Mouse (Mus musculus): ENCODE measurements around the gene Tulp3.
A peak's percentile ranks its signal among the peaks of the same experiment; 100 is the strongest.

The Tulp3 gene

GRCm38 (mm10) chr6:128295876-128296749 is 59.5 kb downstream of the Tulp3 start:
- peak; percentile 79 for DNase-seq

GRCm38 (mm10) chr6:128291284-128291683 is 64.4 kb downstream of the Tulp3 start:
- no peak for DNase-seq

GRCm38 (mm10) chr6:128288681-128289080 is 67.0 kb downstream of the Tulp3 start:
- no peak for DNase-seq

- DNase-seq: peak; percentile 81
These were observed 69.7 kb downstream of the Tulp3 start for GRCm38 (mm10) chr6:128285792-128286430.

GRCm38 (mm10) chr6:128282126-128282525 is 73.5 kb downstream of the Tulp3 start:
- no peak for DNase-seq

- DNase-seq: no peak
These were observed 75.0 kb downstream of the Tulp3 start for GRCm38 (mm10) chr6:128280472-128281145.

- peak; percentile 26 for DNase-seq
These were observed 76.0 kb downstream of the Tulp3 start for GRCm38 (mm10) chr6:128279608-128280007.

GRCm38 (mm10) chr6:128279099-128279498 is 76.6 kb downstream of the Tulp3 start:
- DNase-seq: no peak

GRCm38 (mm10) chr6:128277132-128278085 is 78.2 kb downstream of the Tulp3 start:
- no peak for DNase-seq

GRCm38 (mm10) chr6:128276349-128276748 is 79.3 kb downstream of the Tulp3 start:
- DNase-seq: no peak

GRCm38 (mm10) chr6:128275506-128276064 is 80.1 kb downstream of the Tulp3 start:
- DNase-seq: peak; percentile 43

- DNase-seq: no peak
These were observed 82.1 kb downstream of the Tulp3 start for GRCm38 (mm10) chr6:128273507-128273906.

GRCm38 (mm10) chr6:128272754-128273153 is 82.9 kb downstream of the Tulp3 start:
- DNase-seq: no peak
